Mouse (Mus musculus): Measurements from ENCODE around the gene Slc25a10. TPM values are rescaled to one million over a fixed set of nuclear protein-coding genes. Genes with fewer than 3 reads are reported as not detected.

Slc25a10 gene
- total RNA-seq, 2 experiments from 2014 or later: 5.1 to 7.0 TPM

GRCm38 (mm10) chr11:120472052-120472451 lies 19.6 kb upstream of the Slc25a10 start:
- intact Hi-C loops (cut with DNase I; ENCODE audit: low total_unique reads): no loop called here
- DNase-seq: no peak

GRCm38 (mm10) chr11:120483448-120483934 lies 8.1 kb upstream of the Slc25a10 start:
- no peak for DNase-seq
- intact Hi-C loops (cut with DNase I; ENCODE audit: low total_unique reads): no loop called here

- peak; percentile 91 for DNase-seq
- intact Hi-C loops (cut with DNase I; ENCODE audit: low total_unique reads): no loop called here
Observed at GRCm38 (mm10) chr11:120484265-120484981, 7.2 kb upstream of the Slc25a10 start, which contains the start of gene Mrpl12. Mrpl12 (plus strand) TSS chr11:120484613.

- intact Hi-C loops (cut with DNase I; ENCODE audit: low total_unique reads): no loop called here
- no peak for DNase-seq
Observed at GRCm38 (mm10) chr11:120485251-120485650, 6.4 kb upstream of the Slc25a10 start.

- no peak for DNase-seq
- intact Hi-C loops (cut with DNase I; ENCODE audit: low total_unique reads): no loop called here
Observed at GRCm38 (mm10) chr11:120488516-120488915, 3.1 kb upstream of the Slc25a10 start.

GRCm38 (mm10) chr11:120489054-120489761 lies 2.4 kb upstream of the Slc25a10 start:
- peak; percentile 66 for DNase-seq
- intact Hi-C loops (cut with DNase I; ENCODE audit: low total_unique reads): no loop called here

- intact Hi-C loops (cut with DNase I; ENCODE audit: low total_unique reads): no loop called here
- no peak for DNase-seq
Observed at GRCm38 (mm10) chr11:120490291-120491046, 1.2 kb upstream of the Slc25a10 start.

- no peak for DNase-seq
- intact Hi-C loops (cut with DNase I; ENCODE audit: low total_unique reads): no loop called here
Observed at GRCm38 (mm10) chr11:120492024-120492877, 611 bp downstream of the Slc25a10 start.

- intact Hi-C loops (cut with DNase I; ENCODE audit: low total_unique reads): no loop called here
- DNase-seq: no peak
Observed at GRCm38 (mm10) chr11:120492878-120493203, 1.2 kb downstream of the Slc25a10 start.

- intact Hi-C loops (cut with DNase I; ENCODE audit: low total_unique reads): no loop called here
- DNase-seq: no peak
Observed at GRCm38 (mm10) chr11:120493351-120493750, 1.7 kb downstream of the Slc25a10 start.

GRCm38 (mm10) chr11:120493911-120494310 lies 2.3 kb downstream of the Slc25a10 start:
- intact Hi-C loops (cut with DNase I; ENCODE audit: low total_unique reads): no loop called here
- no peak for DNase-seq

- DNase-seq: no peak
- intact Hi-C loops (cut with DNase I; ENCODE audit: low total_unique reads): loop anchor here (5.0 kb wide), 1 partner anchor 110 kb away; the partner anchor contains the start of gene Npb
Observed at GRCm38 (mm10) chr11:120497436-120497835, 5.8 kb downstream of the Slc25a10 start.

GRCm38 (mm10) chr11:120498226-120498625 lies 6.6 kb downstream of the Slc25a10 start:
- no peak for DNase-seq
- intact Hi-C loops (cut with DNase I; ENCODE audit: low total_unique reads): loop anchor here (5.0 kb wide), 1 partner anchor 109 kb away; the partner anchor contains the start of gene Npb

- DNase-seq: no peak
- intact Hi-C loops (cut with DNase I; ENCODE audit: low total_unique reads): loop anchor here (5.0 kb wide), 1 partner anchor 108 kb away; the partner anchor contains the start of gene Npb
Observed at GRCm38 (mm10) chr11:120498891-120499290, 7.3 kb downstream of the Slc25a10 start.

- intact Hi-C loops (cut with DNase I; ENCODE audit: low total_unique reads): loop anchor here (5.0 kb wide), 1 partner anchor 107 kb away; the partner anchor contains the start of gene Npb
Observed at GRCm38 (mm10) chr11:120499894-120500293, 8.3 kb downstream of the Slc25a10 start.

GRCm38 (mm10) chr11:120500357-120500756 lies 8.7 kb downstream of the Slc25a10 start:
- DNase-seq: no peak
- intact Hi-C loops (cut with DNase I; ENCODE audit: low total_unique reads): no loop called here

More at GRCm38 (mm10) chr11:120499894-120500293, 8.3 kb downstream of the Slc25a10 start:
- DNase-seq: no peak

- intact Hi-C loops (cut with DNase I; ENCODE audit: low total_unique reads): no loop called here
- no peak for DNase-seq
Observed at GRCm38 (mm10) chr11:120501018-120501417, 9.4 kb downstream of the Slc25a10 start.

- intact Hi-C loops (cut with DNase I; ENCODE audit: low total_unique reads): no loop called here
- no peak for DNase-seq
Observed at GRCm38 (mm10) chr11:120501701-120502100, 10.1 kb downstream of the Slc25a10 start.

GRCm38 (mm10) chr11:120505661-120506060 lies 14.0 kb downstream of the Slc25a10 start:
- intact Hi-C loops (cut with DNase I; ENCODE audit: low total_unique reads): no loop called here
- no peak for DNase-seq

All from gastrocnemius, postnatal 14 days (tissue).